Mouse (Mus musculus) cerebellum, adult 9-10 months (tissue): ENCODE results near the gene Rnf130.
A peak's percentile ranks its signal among the peaks of the same experiment; 100 is the strongest.

Source experiments
- DNase-seq: peaks from one replicate; pipeline ENCODE4 v3.0.0; 2022

The Rnf130 gene

DNA sequence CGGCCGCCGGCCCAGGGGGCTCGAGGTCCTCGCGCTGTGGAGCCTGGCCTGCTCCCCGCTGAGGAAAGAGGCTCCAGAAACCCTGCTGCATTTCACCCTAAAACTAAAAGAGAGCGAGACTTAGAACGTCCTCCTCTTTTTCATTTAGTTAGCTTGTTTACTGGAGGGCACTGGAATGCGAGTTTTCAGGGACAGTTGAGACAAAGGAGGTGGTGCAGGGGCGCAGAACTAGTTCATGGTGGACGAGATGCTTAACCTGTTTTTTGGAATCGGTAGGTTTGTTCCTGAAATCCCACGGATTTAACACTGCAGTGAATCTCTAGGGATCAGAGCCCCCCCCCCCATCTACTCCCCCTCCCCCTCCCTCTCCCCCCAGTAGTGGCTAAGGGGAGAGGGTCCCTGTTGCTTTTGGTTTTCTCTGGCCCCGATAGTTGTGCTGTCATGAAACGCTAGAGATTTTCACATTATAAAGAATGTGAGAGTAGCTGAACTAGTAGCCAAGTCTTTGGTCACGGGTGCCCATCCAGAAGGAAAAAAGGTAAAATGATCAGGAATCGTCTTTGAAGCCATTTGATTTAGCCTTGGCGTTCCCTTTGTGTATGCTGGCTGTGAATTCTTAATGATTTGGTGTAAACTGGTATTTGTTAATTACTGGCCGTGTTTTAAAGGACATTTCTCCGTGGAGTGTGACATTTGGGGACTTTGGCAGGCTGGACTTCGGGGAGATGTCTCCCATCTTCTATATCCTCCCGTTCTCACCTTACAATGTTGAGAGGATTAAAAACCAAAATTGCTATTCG, 775 bp downstream of the Rnf130 start:
- DNase-seq, result peak; percentile 54

DNA sequence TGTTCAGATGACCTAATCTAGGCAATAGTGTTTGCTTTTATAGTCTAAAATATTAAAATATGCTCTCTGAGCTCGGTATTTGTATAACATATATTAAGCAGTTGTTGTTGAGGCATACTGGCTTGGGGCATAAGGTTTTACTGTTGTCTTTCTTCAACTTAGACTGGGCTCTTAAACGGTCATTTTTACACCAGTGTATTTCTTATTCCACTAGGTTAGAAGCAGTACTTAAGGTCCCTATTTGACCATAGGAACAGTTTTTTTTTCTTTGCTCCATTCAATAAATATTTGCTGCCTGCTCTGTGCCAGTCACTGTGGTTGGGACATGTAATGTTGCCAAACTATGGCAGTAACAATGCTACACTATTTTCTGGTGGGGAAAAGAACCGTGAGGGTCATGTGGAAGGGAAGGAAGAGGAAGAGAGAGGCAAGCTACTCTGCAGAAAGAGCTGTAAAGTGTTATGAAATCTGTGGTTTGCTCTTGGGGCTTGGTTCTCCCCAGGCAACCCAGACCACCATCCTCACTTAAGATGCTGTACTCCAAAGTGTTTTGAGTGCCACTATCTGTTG, 1.5 kb downstream of the Rnf130 start:
- DNase-seq, result peak; percentile 34

GRCm38 (mm10) chr11:50028416-50028815, 3.3 kb downstream of the Rnf130 start:
- peak; percentile 17 for DNase-seq

- no peak for DNase-seq
These were observed 9.0 kb downstream of the Rnf130 start for GRCm38 (mm10) chr11:50034155-50034554.

DNA sequence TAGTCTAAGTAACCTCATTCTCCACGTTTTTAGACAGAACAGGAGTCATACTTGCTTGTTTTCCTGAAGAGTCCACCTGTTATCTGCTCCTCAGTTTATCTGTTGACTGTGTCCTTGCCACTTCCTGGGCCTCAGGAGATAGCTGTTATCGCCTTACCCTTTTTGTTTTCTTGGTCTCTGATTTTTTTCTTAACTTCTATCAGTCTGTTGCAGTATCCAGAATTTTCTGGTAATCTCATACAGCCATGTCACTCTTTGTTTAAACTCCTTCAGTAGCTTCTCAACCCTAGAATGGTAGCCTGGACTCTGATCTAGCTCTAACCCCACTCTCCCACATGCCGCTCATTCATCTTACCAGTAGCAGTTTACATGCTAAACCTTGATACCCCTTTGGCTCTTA, 10.6 kb downstream of the Rnf130 start:
- no peak for DNase-seq

DNA sequence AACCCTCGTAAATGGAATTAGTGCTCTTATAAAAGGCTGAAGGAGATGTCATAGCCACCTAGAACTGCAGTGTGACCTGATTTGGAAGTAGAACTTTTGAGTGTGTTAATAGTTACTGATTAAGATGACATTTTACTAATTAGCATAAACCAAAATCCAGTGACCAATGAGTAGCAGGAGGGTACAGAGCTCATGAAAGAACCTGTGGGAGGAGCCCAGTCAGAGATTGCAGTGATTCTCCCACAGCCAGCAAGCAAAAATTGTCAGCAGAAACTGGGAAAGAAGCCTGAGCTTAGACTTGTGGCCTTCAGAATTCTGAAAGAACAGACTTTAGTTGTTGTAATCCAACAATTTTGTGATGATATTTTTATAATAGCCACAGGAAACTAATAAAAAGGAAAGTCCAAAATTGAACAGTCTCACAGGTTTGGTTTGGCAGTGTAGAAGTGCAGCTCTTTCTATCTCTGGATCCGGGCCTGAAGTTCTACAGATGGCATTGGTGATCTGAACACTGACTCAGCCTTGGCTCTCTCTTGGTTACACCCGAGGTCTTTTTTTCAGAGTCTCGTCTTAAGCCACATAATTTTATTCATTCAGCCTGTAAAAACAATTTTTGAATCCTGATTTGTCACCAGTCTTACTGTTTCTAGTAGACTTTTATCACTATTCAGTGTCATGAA, 11.8 kb downstream of the Rnf130 start:
- peak; percentile 76 for DNase-seq

DNA sequence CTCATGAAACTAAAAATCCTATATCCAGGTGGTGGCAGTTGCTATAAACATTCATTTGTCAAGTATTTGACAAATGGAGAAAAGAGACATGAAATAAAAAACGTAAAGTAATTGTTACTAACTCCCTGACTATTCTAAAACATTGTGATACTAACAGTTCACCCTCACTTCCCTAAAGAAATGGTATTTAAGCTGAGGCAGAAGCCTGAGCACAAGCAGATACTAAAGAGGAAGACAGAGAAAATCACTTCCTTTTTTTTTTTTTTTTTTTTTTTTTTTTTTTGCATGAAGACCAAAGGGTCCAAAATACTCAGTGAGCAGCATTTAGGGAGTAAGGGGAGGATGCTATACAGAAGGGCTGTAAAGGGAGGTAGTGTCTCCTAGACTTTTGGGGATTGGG, 13.6 kb downstream of the Rnf130 start:
- DNase-seq, result no peak

GRCm38 (mm10) chr11:50041148-50041547, 16.0 kb downstream of the Rnf130 start:
- no peak for DNase-seq

DNA sequence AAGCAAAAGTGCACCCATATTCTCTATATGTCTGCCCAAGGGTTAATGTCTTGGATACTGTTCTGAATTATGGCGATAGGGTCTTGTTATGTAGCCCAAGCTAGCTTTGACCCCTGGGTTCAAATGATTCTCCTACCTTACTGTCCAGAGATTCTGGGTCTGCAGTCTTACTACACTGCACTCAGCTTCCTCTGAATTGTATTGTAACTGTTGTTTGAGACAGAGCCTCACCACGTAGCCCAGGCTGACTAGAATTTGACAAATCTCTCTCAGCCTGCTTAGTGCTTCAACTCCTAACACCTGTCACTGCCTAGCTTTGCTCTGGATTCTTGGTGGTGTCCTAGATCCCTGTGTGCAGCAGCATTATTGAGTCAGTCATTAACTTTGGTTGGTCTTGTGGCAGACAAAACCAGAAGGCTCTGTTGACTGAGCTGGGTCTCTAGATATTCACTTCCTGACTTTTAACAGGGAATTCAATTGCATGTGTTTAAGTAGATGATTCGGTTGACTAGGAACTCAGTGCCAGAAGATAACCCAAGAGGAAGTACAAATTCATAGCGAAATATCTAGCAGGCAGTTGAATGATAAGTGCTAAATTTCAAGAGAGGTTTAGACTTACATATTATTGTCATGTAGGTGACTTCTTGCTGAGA, 17.3 kb downstream of the Rnf130 start:
- no peak for DNase-seq

DNA sequence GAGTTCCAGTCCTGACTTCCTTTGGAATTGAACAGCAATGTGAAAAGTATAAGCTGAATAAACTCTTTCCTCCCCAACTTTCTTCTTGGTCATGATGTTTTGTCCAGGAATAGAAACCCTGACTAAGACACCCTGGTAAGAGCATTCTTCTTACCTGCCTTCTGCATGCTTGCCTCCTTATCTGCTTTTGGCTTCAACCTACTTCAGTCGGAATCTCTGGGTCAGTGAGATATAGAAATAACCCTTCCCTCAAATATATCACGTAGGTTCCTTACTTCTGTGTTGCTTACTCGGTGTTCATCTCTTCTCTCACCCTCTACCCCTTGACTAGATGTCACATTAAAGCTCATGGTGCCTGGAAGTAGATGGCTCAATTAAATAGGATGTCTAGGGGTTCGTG, 19.3 kb downstream of the Rnf130 start:
- no peak for DNase-seq

GRCm38 (mm10) chr11:50047610-50048009, 22.5 kb downstream of the Rnf130 start:
- no peak for DNase-seq

DNA sequence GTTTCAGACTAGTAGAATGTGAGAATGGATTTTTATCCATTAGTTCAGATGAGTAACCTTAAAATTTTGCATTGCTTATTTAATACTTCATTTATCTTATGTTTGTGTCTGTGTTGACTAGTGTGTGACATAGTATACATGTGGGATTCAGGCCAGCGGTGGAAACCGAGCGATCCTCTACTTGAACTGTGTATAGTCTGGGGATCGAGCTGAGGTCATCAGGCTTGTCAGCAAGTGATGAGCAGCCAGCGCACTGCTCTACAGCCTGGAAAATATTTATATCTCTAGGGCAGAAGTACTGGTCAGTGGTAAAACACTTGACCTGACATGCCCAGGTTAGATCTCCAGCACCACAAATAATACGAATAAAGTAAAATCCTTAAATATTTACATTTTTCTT, 23.0 kb downstream of the Rnf130 start:
- DNase-seq, result no peak

- DNase-seq, result no peak
These were observed 25.2 kb downstream of the Rnf130 start for GRCm38 (mm10) chr11:50050392-50050791.

DNA sequence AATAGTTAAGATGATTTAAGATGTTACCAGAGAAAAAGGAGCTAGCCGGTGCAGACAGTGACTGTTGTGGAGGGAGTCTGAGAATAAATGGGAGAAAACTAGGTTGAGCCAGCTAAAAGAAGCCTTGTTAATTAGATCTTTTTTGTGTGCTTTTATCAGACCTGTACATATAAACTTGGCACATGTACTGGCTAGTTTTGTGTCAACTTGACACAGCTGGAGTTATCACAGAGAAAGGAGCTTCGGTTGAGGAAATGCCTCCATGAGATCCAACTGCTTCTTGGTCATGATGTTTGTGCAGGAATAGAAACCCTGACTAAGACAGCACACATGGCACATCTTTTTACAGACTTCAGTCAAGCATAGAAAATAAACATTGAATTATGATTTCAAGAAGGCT, 32.6 kb downstream of the Rnf130 start:
- DNase-seq, result no peak

DNA sequence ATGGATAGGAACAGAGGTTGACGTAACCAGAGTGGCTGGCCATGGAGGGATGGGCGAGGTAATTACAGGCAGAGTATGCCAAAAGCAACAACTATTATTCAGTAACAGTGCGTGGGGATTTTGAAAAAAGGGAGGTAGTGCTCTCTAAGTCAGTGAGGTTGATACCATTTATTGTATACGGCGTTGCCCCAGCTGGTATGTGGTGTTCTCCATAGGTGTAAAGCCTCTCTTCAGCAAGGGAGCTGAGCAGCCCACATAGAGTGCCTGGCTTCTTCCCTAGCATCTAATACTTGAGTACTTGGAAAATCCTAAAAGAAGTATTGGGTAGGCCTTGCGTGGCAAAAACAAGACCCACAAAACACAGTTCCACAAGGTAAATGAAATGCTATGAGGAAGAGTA, 33.1 kb downstream of the Rnf130 start:
- no peak for DNase-seq

- DNase-seq, result peak; percentile 55
These were observed 33.9 kb downstream of the Rnf130 start for GRCm38 (mm10) chr11:50059045-50059444.

GRCm38 (mm10) chr11:50062116-50062515, 37.0 kb downstream of the Rnf130 start:
- peak; percentile 60 for DNase-seq

GRCm38 (mm10) chr11:50066088-50066487, 40.9 kb downstream of the Rnf130 start:
- DNase-seq, result no peak

GRCm38 (mm10) chr11:50073830-50074229, 48.7 kb downstream of the Rnf130 start:
- peak; percentile 77 for DNase-seq

DNA sequence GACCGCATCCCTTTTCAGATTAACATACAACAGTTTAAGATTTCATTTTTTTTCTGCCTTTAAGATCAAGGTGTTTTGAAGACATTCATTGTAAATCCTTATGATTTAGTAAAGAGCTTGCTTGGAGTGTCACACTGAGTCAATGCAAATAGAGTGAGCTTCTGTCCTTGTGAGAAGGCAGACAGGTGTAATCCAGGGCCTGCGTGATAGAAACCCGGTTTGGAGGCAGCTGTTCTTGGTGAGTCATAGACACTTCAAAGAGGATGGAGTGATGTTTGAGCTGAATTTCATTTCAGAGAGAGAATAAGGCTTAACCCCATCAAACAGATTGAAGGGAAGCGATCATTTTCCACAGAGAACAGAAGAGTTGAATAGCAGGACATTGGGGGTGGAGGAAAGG, 51.6 kb downstream of the Rnf130 start:
- no peak for DNase-seq

DNA sequence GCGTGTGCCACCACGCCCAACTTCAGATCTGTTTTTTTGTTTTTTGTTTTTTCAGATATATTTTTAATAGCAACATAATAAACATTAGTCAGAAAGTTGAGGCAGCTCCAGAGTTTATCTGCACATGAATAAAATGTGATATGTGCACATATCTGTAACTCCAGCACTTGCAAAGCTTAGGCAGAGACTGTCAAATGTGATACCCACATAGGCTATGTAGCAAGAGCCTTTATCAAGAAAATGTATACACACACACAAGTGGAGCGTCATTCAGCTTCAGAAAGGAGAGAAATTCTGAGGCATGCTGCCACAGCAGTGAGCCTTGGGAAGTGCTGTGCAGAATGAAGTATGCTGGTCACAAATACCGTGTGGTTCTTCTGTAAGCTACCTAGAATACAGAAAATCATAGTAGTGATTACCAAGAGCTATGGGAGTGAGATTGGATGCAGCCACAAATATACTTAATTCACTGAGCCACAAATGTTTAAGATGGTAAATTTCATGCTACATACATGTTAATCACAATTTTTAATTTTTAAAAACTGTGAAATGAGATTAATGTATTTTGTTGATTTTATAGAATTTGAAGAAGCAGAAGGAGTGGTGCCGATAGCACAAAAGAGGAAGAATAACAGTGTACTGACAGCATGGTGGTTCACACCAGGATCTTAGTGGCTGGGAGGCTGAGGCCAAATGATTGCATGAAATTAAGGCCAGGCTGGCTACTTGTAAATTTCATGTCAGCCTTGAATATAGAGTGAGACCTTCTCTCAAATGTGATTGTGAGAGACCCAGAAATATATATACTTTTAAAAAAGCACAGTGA, 56.4 kb downstream of the Rnf130 start:
- no peak for DNase-seq

DNA sequence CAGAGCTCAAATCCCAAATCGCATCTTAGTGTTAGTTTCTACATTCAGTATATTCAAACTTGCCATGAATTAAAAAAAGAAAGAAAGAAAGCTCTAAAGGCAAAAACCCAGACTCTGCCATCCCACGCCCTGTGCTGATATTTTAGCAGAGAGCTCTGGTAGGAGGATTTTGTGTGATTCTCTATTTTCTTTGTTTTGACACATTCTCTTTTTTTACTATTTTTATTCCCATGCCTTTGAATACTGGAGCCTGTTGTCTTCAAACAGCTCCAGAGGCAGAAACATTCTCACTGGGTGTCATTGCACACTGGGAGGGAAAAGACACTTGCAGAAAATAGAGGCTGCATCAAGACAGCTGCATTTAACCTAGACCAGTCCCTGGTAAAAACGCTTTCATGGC, 61.1 kb downstream of the Rnf130 start:
- no peak for DNase-seq

DNA sequence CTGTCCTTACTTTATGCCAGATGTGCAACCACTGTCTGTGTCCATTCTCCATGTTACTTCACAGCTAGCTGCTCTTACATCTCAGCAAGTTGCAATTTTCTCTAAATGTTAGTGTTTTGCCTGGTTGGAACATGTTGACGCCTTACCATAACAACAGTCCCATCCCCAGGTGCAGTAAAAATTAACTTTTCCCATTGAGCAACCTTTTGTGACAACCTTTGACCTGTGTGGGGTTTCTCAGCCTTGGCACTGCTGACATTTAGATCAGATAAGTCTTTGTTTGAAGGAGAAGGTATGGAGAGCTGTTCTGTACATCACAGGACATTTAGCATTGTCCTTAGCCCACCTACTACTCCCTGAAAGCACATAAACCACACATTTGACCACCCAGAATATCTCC, 64.7 kb downstream of the Rnf130 start:
- no peak for DNase-seq
